Mouse (Mus musculus) limb, embryonic 11.5 days (tissue): ENCODE measurements around the gene Dnajc14. TPM values are rescaled to one million over a fixed set of nuclear protein-coding genes. Genes with fewer than 3 reads are reported as not detected.

Experiments used
- ATAC-seq: fragments of 200-750 bp; cut with Nextera tagmentation; 2 replicates; pipeline ENCODE4 v1.8.0; 2017; ENCODE audit warnings: low read depth; ENCODE audit not compliant: insufficient number of reproducible peaks, low FRiP score, low TSS enrichment
- DNase-seq: peaks from one replicate; pipeline ENCODE4 v3.0.0-alpha.2; 2015; ENCODE audit warnings: low spot score
- H3K27ac ChIP-seq: fragments of 300-500 bp; sonication (generic); replicated peaks from 2 replicates; pipeline ENCODE4 v1.5.1; 2014; ENCODE audit warnings: low read depth, mild to moderate bottlenecking, low read length
- H3K27me3 ChIP-seq: fragments of 300-500 bp; sonication (generic); 2 replicates; pipeline ENCODE4 v1.6.1; 2014; ENCODE audit warnings: mild to moderate bottlenecking, low read length, mixed read lengths; ENCODE audit not compliant: control insufficient read depth, insufficient read depth
- H3K36me3 ChIP-seq: fragments of 300-500 bp; sonication (generic); 2 replicates; pipeline ENCODE4 v1.6.1; 2014; ENCODE audit warnings: mild to moderate bottlenecking, low read length, moderate library complexity, mixed read lengths; ENCODE audit not compliant: control insufficient read depth, insufficient read depth
- H3K4me1 ChIP-seq: fragments of 300-500 bp; sonication (generic); 2 replicates; pipeline ENCODE4 v1.6.1; 2014; ENCODE audit warnings: low read length, mixed read lengths; ENCODE audit not compliant: control insufficient read depth, insufficient read depth
- H3K4me2 ChIP-seq: fragments of 300-500 bp; sonication (generic); 2 replicates; pipeline ENCODE4 v1.6.1; 2014; ENCODE audit warnings: low read depth, mild to moderate bottlenecking, moderate library complexity; ENCODE audit not compliant: severe bottlenecking
- H3K4me3 ChIP-seq: fragments of 300-500 bp; sonication (generic); 2 replicates; pipeline ENCODE4 v1.5.1; 2014; ENCODE audit warnings: low read depth, low read length
- H3K9ac ChIP-seq: fragments of 300-500 bp; sonication (generic); 2 replicates; pipeline ENCODE4 v1.6.1; 2014; ENCODE audit warnings: mild to moderate bottlenecking, low read length
- H3K9me3 ChIP-seq: fragments of 300-500 bp; sonication (generic); 2 replicates; pipeline ENCODE4 v1.6.1; 2016; ENCODE audit warnings: low read length; ENCODE audit not compliant: control insufficient read depth
- WGBS: fragments of 180-500 bp; shearing (Covaris S2); extraction: QIAGEN DNeasy Blood & Tissue Kit; methylation state at CpG from one replicate; pipeline ENCODE4 v1.1.7; 2014; 5-methylcytosine and 5-hydroxymethylcytosine counted together
- polyA plus RNA-seq: library from polyadenylated mRNA; unstranded; fragments of >200 nt; fragmentation: Nextera tagmentation; extraction: Ambion mirVana; gene quantifications from 2 replicates; pipeline ENCODE4 v1.2.1, GENCODE M21; 2014

Dnajc14 gene
- polyA plus RNA-seq = 33.3 and 37.8 TPM in 2 replicates

- WGBS = under 1% methylated on average over 14 of the region's 14 CpGs
- H3K9me3 ChIP-seq = no peaks in the 10 kb centered on the region
- H3K9ac ChIP-seq = peak within 1 kb of the TSS; percentile 86
- DNase-seq = no peak
- peaks cover 6% of the 10 kb centered on the region; the same call in 1 of the 2 replicates for H3K36me3 ChIP-seq
- peak; percentile 0; the same call in 1 of the 2 replicates for ATAC-seq
- no peaks in the 10 kb centered on the region for H3K27me3 ChIP-seq
- H3K27ac ChIP-seq = peak within 1 kb of the TSS; percentile 96
- H3K4me3 ChIP-seq = peak within 1 kb of the TSS; percentile 81
- peaks cover 20% of the 10 kb centered on the region for H3K4me1 ChIP-seq
- H3K4me2 ChIP-seq = peak within 1 kb of the TSS; percentile 69
Measured at GRCm38 (mm10) chr10:128803771-128804270, at the start of gene Dnajc14. Gene Dnajc14 (plus strand): TSS chr10:128804062.

DNA sequence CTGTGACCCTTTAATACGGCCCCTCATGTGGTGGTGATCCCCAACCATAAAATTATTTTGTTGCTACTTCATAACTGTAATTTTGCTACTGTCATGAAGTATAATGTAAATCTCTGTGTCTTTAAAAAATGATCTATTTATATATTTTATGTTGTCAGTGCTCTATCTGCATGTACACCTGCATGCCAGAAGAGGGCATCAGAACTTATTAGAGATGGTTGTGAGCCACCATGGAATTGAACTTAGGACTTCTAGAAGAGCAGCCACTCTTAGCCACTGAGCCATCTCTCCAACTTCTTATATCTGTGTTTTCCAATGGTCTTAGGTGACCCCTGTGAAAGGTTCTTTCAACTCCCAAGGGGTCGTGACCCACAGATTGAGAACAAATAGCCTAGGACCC is 31.0 kb upstream of the Dnajc14 start:
- no peaks in the 10 kb centered on the region for H3K4me1 ChIP-seq
- H3K27ac ChIP-seq = no peak overlapping the region
- no peaks in the 10 kb centered on the region for H3K36me3 ChIP-seq
- DNase-seq = no peak
- no peaks in the 10 kb centered on the region for H3K9me3 ChIP-seq
- no peak overlapping the region for H3K4me2 ChIP-seq
- ATAC-seq = no peak
- no peak overlapping the region for H3K4me3 ChIP-seq
- no peaks in the 10 kb centered on the region for H3K27me3 ChIP-seq
- WGBS = 81% methylated on average over 2 of the region's 2 CpGs
- no peak overlapping the region for H3K9ac ChIP-seq

- Histone ChIP-seq H3K36me3 (no peaks in the 10 kb centered on the region), H3K9me3 (no peaks in the 10 kb centered on the region), H3K27me3 (no peaks in the 10 kb centered on the region), H3K27ac (no peak overlapping the region), H3K4me1 (no peaks in the 10 kb centered on the region), H3K4me3 (no peak overlapping the region), H3K9ac (no peak overlapping the region), H3K4me2 (no peak overlapping the region)
- DNase-seq (no peak), ATAC-seq (no peak)
- 26% methylated on average over 5 of the region's 5 CpGs for WGBS
Measured at GRCm38 (mm10) chr10:128773685-128774084, 30.2 kb upstream of the Dnajc14 start.

DNA sequence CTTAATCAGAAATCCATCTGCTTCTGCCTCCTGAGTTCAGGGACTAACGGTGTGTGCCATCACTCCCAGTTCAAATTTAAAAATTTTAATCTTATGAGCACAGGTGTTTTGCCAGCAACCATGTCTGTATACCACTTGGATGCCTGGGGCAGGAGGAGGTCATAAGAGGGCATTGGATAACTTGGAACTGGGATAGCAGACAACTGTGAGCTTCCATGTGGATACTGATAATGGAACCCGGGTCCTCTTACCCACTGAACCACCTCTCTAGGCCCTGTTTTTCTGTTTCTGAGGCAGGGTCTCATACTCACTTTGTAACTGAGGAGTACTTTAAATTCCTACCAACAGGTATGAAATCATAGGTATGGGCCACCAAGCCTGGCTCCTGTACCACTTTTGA is 25.4 kb upstream of the Dnajc14 start:
- Histone ChIP-seq H3K27me3 (no peaks in the 10 kb centered on the region), H3K9ac (no peak overlapping the region), H3K9me3 (no peaks in the 10 kb centered on the region), H3K4me3 (no peak overlapping the region), H3K27ac (peak overlapping the region; percentile 78; the same call in 1 of the 2 replicates), H3K4me1 (peaks cover 8% of the 10 kb centered on the region), H3K4me2 (no peak overlapping the region), H3K36me3 (no peaks in the 10 kb centered on the region)
- no peak for DNase-seq
- no peak for ATAC-seq
- WGBS = 84% methylated on average over 2 of the region's 2 CpGs

DNA sequence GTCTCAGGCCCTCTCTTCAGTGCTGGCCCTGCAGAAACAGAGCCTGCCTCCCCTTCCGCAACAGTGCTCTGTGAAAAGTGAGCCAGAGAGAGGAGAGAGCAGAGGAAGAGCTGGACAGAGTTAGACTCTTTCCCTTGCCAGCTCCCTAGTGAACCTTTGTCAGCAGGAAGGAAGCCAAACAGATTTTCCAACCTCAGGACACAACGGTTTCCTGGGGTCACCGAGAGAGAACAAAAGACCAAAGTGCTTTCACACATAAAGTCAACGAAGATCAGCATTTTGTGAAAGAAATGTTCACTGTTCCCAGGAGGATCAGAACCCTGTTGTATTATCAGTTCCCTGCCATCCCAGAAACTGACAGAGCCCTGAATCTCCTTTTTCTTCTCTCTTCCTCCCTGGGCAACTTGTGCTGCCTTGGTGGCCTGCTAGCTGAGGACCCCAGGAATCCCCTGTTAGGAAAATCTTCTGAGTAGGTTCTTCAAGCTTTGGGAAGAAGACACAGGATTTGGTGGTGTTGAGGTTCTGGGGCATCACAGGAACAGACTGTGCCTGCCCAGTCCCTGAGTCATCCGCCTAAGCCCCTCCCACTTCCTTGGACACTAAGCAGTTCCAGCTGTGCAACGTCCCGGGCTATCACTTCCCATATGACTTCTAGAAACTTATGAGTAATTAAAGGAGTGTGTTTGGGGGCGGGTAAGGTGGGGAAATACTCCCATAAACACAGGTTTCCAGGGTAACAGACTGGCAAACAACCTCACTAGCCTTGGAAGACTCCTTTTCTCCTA is 24.7 kb upstream of the Dnajc14 start:
- 20% methylated on average over 8 of the region's 8 CpGs for WGBS
- H3K27ac ChIP-seq = peak overlapping the region; percentile 78
- no peaks in the 10 kb centered on the region for H3K27me3 ChIP-seq
- H3K4me1 ChIP-seq = peaks cover 8% of the 10 kb centered on the region
- H3K9ac ChIP-seq = no peak overlapping the region; the same call in 1 of the 2 replicates
- no peaks in the 10 kb centered on the region for H3K36me3 ChIP-seq
- ATAC-seq (peak; percentile 83), DNase-seq (peak; percentile 82)
- peaks cover 4% of the 10 kb centered on the region; the same call in 1 of the 2 replicates for H3K9me3 ChIP-seq
- H3K4me2 ChIP-seq = peak overlapping the region; percentile 7; the same call in 1 of the 2 replicates
- H3K4me3 ChIP-seq = no peak overlapping the region

DNA sequence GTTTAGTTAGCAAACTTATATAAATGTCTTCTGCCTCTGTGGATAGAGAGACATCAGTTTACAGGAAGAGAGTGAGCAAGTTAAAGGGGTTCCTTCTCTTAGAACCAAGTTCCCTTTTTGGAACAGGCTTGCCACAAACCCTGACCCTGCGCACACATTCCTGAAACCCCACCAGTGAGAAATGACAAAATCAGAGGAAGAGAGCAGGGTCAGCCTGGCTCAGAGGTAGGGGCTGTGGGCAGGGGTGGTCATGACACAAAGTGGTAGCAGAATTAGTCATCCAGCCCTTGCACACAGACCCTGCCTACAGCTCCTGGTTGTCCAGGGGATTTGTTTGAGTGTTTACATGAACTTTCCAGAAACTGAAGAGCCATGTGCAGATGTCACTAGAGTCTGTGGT is 23.7 kb upstream of the Dnajc14 start:
- Histone ChIP-seq H3K36me3 (no peaks in the 10 kb centered on the region), H3K27ac (no peak overlapping the region), H3K4me1 (peaks cover 8% of the 10 kb centered on the region), H3K27me3 (no peaks in the 10 kb centered on the region), H3K4me3 (no peak overlapping the region), H3K9me3 (peaks cover 8% of the 10 kb centered on the region; the same call in 1 of the 2 replicates), H3K4me2 (no peak overlapping the region), H3K9ac (no peak overlapping the region)
- 100% methylated on average over 1 of the region's 1 CpGs for WGBS
- no peak for DNase-seq
- no peak for ATAC-seq

GRCm38 (mm10) chr10:128790398-128791124 is 13.3 kb upstream of the Dnajc14 start, which contains the start of gene Mmp19:
Gene Mmp19 (plus strand): TSS chr10:128790910.
- Histone ChIP-seq H3K36me3 (no peaks in the 10 kb centered on the region), H3K27me3 (no peaks in the 10 kb centered on the region), H3K4me2 (no peak within 1 kb of the TSS), H3K9me3 (no peaks in the 10 kb centered on the region), H3K4me3 (no peak within 1 kb of the TSS), H3K27ac (no peak within 1 kb of the TSS), H3K9ac (no peak within 1 kb of the TSS), H3K4me1 (no peaks in the 10 kb centered on the region)
- ATAC-seq (no peak), DNase-seq (no peak)
- WGBS = 73% methylated on average over 7 of the region's 7 CpGs

DNA sequence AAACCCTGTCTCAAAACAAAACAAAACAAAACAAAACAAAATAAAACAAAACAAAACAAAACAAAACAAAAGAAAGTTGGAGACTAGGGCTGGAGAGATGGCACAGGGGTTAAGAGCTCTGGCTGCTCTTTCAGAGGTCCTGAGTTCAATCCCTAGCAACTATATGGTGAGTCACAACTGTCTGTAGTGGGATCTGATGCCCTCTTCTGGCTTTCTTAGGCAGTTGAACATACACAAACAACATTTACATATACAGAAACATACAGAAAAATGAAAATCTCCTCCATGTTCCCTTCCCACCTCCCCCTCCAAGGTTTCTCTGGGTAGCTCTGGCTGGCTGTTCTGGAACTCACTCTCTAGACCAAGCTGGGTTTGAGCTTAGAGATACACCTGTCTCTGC is 11.8 kb upstream of the Dnajc14 start:
- no peaks in the 10 kb centered on the region for H3K9me3 ChIP-seq
- ATAC-seq (no peak), DNase-seq (no peak)
- H3K4me1 ChIP-seq = no peaks in the 10 kb centered on the region
- no peak overlapping the region for H3K27ac ChIP-seq
- H3K9ac ChIP-seq = no peak overlapping the region
- H3K4me3 ChIP-seq = no peak overlapping the region
- no peak overlapping the region for H3K4me2 ChIP-seq
- H3K36me3 ChIP-seq = no peaks in the 10 kb centered on the region
- no peaks in the 10 kb centered on the region for H3K27me3 ChIP-seq
